ENCODE assay signal across 9 mouse cellular contexts in genomic region chr16:5911880-5912327, GRCm38 (mm10). TPM values are rescaled to one million over a fixed set of nuclear protein-coding genes. Genes with fewer than 3 reads are reported as not detected.
DNase-seq lines count a peak whose midpoint lies in the region; ATAC-seq lines count a peak whose summit lies in the region.
"Had no signal": no experiment of that assay in that cellular context is flagged by ENCODE, and none has a peak within 500 bp of the region (broad histone marks: within the 10 kb centered on the region; RNA-seq: fewer than 3 reads in every experiment).

No protein-coding gene starts in this region.

- no peaks in the 10 kb centered on the region for H3K36me3 ChIP-seq in heart, embryonic 11.5 days (ENCODE audit: control insufficient read depth, insufficient read depth, low read length)
- no peaks in the 10 kb centered on the region for H3K36me3 ChIP-seq in midbrain, embryonic 16.5 days (ENCODE audit: control insufficient read depth, insufficient read depth, low read length)
- H3K36me3 ChIP-seq: limb, embryonic 15.5 days had no signal

- DNase-seq in heart, adult 18-20 months, result peak; percentile 3 to 21
- DNase-seq in brain, embryonic 18.5 days (ENCODE audit: low read depth, low spot score), result peak; percentile 51
- DNase-seq in frontal cortex, adult 2 months (ENCODE audit: extremely low spot score in 1 of 2, low spot score in 1 of 2), result peak; percentile 67 to 73
- DNase-seq in kidney, postnatal 4 days, result peak; percentile 52 to 59
- no peak for DNase-seq in B cell, adult 2 months
- DNase-seq in urinary bladder, postnatal 10 days (ENCODE audit: low spot score), result no peak

- WGBS in heart, embryonic 11.5 days (ENCODE audit: insufficient replicate concordance), result 24% methylated on average over 2 of the region's 2 CpGs
- WGBS in midbrain, embryonic 16.5 days, result 12% methylated on average over 2 of the region's 2 CpGs

- H3K4me1 ChIP-seq in heart, embryonic 11.5 days (ENCODE audit: control insufficient read depth, insufficient read depth, low read length), result no peaks in the 10 kb centered on the region
- H3K4me1 ChIP-seq in midbrain, embryonic 16.5 days (ENCODE audit: control insufficient read depth, insufficient read depth, low read length), result peaks cover 11% of the 10 kb centered on the region
- H3K4me1 ChIP-seq: limb, embryonic 15.5 days had no signal

- H3K4me2 ChIP-seq in heart, embryonic 11.5 days, result no peak overlapping the region
- no peak overlapping the region for H3K4me2 ChIP-seq in midbrain, embryonic 16.5 days (ENCODE audit: low read length)
- H3K4me2 ChIP-seq: limb, embryonic 15.5 days had no signal

- H3K9me3 ChIP-seq in heart, embryonic 11.5 days (replicated peaks; ENCODE audit: control insufficient read depth, low read length), result no peaks in the 10 kb centered on the region
- H3K9me3 ChIP-seq in midbrain, embryonic 16.5 days (replicated peaks; ENCODE audit: control insufficient read depth, low read length, poor library complexity, severe bottlenecking), result no peaks in the 10 kb centered on the region
- H3K9me3 ChIP-seq: limb, embryonic 15.5 days had no signal

- ATAC-seq in heart, embryonic 11.5 days (replicated peaks; ENCODE audit: insufficient number of reproducible peaks, low FRiP score, low TSS enrichment), result no peak; the same call in 1 of the 2 replicates
- ATAC-seq in midbrain, embryonic 16.5 days, result peak; percentile 87

- H3K27me3 ChIP-seq in heart, embryonic 11.5 days (ENCODE audit: control insufficient read depth, insufficient read depth, low read length), result no peaks in the 10 kb centered on the region
- H3K27me3 ChIP-seq in midbrain, embryonic 16.5 days (ENCODE audit: control insufficient read depth, insufficient read depth, low read depth, low read length), result no peaks in the 10 kb centered on the region
- H3K27me3 ChIP-seq: limb, embryonic 15.5 days had no signal

- no peak overlapping the region for H3K4me3 ChIP-seq in heart, embryonic 11.5 days (ENCODE audit: low read depth, low read length)
- no peak overlapping the region for H3K4me3 ChIP-seq in midbrain, embryonic 16.5 days (ENCODE audit: low read depth, low read length)
- H3K4me3 ChIP-seq: limb, embryonic 15.5 days had no signal

- no peak overlapping the region for H3K27ac ChIP-seq in heart, embryonic 11.5 days (ENCODE audit: low read depth, low read length)
- H3K27ac ChIP-seq in midbrain, embryonic 16.5 days (ENCODE audit: low read length), result peak overlapping the region; percentile 44; the same call in 1 of the 2 replicates
- H3K27ac ChIP-seq: limb, embryonic 15.5 days had no signal

- no peak overlapping the region for H3K9ac ChIP-seq in heart, embryonic 11.5 days (ENCODE audit: low read depth, low read length)
- no peak overlapping the region for H3K9ac ChIP-seq in midbrain, embryonic 16.5 days (ENCODE audit: low read depth, low read length)
- H3K9ac ChIP-seq: limb, embryonic 15.5 days had no signal

RNA-seq across cellular contexts. Expression of gene Rbfox1, which starts 26.7 kb away (rescaled TPM):
- total RNA-seq in heart, adult 18-20 months (2021), result 10 to 100 TPM; 56.9 to 65.4 TPM
- 3.1 and 3.7 TPM in 2 replicates for polyA plus RNA-seq in heart, embryonic 11.5 days (2014; fragmentation: Nextera tagmentation; extraction: Ambion mirVana)
- 115 and 136 TPM in 2 replicates for polyA plus RNA-seq in frontal cortex, adult 2 months (2012; rRNA removed)
- 214 and 259 TPM in 2 replicates for polyA plus RNA-seq in midbrain, embryonic 16.5 days (2015; fragmentation: Nextera tagmentation; extraction: Ambion mirVana)

Comparison
In these comparisons a context has a peak if more than half of its experiments do, and no peak if none do; other contexts are left out.
1. DNase-seq: peak in heart, adult 18-20 months (2 of 2), brain, embryonic 18.5 days (single experiment), frontal cortex, adult 2 months (2 of 2) and kidney, postnatal 4 days (2 of 2); none in B cell, adult 2 months (0 of 2) and urinary bladder, postnatal 10 days (single experiment).
2. RNA of gene Rbfox1, which starts 26.7 kb away (polyA plus RNA-seq): 214 to 259 TPM in midbrain, embryonic 16.5 days and 115 to 136 TPM in frontal cortex, adult 2 months; 3.1 to 3.7 TPM in heart, embryonic 11.5 days; every median in the first group is over 10 times any median in the second.